Mouse (Mus musculus): Measurements from ENCODE around the gene Rhog.

GRCm38 (mm10) chr7:102222830-102223556 lies 32.9 kb downstream of the Rhog start:
- no peak for TF ChIP-seq MAX (IDR thresholded peaks at IDR 0.05)
- TF ChIP-seq CEBPB (IDR thresholded peaks at IDR 0.05; ENCODE audit: low read depth): no peak
- no peak for TF ChIP-seq MYOG (IDR thresholded peaks at IDR 0.05; ENCODE audit: control insufficient read depth, extremely low read depth, insufficient read length)
- no peak for TF ChIP-seq CTCF (IDR thresholded peaks at IDR 0.05; ENCODE audit: control insufficient read depth, insufficient read depth, insufficient read length)
